Mouse (Mus musculus) mouse trophoblast stem cell (cell line): Measurements from ENCODE around the gene Stum.

Experiments used
- in situ Hi-C, 2 experiments: fragments of 300-500 bp; cut with MseI, MboI; formaldehyde crosslinking; loops; 2 replicates in 1 of 2; 3 replicates in 1 of 2; pipeline ENCODE4 v1.15.1; 2025

Stum gene

GRCm38 (mm10) chr1:180499766-180500165 lies 16.5 kb upstream of the Stum start:
- in situ Hi-C loops, result no loop called here

- in situ Hi-C loops, result no loop called here
These were observed 9.5 kb upstream of the Stum start for GRCm38 (mm10) chr1:180492777-180493176.

- in situ Hi-C loops, result loop anchor here in 1 of 2 experiments (10.0 kb wide), 1 partner anchor 51 kb away; no protein-coding TSS in a partner anchor
These were observed 2.0 kb upstream of the Stum start for GRCm38 (mm10) chr1:180485346-180485745.

GRCm38 (mm10) chr1:180482840-180483398 lies 385 bp downstream of the Stum start:
- in situ Hi-C loops, result loop anchor here (5.0 to 10.0 kb wide), 2 partner anchors 48 to 51 kb away; no protein-coding TSS in a partner anchor

GRCm38 (mm10) chr1:180481956-180482355 lies 1.3 kb downstream of the Stum start:
- in situ Hi-C loops, result loop anchor here (5.0 to 10.0 kb wide), 2 partner anchors 47 to 50 kb away; no protein-coding TSS in a partner anchor

GRCm38 (mm10) chr1:180481331-180481730 lies 2.0 kb downstream of the Stum start:
- in situ Hi-C loops, result loop anchor here (5.0 to 10.0 kb wide), 2 partner anchors 47 to 49 kb away; no protein-coding TSS in a partner anchor

- in situ Hi-C loops, result loop anchor here (5.0 to 10.0 kb wide), 2 partner anchors 46 to 48 kb away; no protein-coding TSS in a partner anchor
These were observed 3.0 kb downstream of the Stum start for GRCm38 (mm10) chr1:180480325-180480724.

- in situ Hi-C loops, result no loop called here
These were observed 9.7 kb downstream of the Stum start for GRCm38 (mm10) chr1:180473566-180473965.

- in situ Hi-C loops, result no loop called here
These were observed 15.3 kb downstream of the Stum start for GRCm38 (mm10) chr1:180468004-180468403.

GRCm38 (mm10) chr1:180465620-180466019 lies 17.7 kb downstream of the Stum start:
- in situ Hi-C loops, result no loop called here

- in situ Hi-C loops, result no loop called here
These were observed 18.9 kb downstream of the Stum start for GRCm38 (mm10) chr1:180464357-180464756.

- in situ Hi-C loops, result no loop called here
These were observed 20.3 kb downstream of the Stum start for GRCm38 (mm10) chr1:180462983-180463475.

- in situ Hi-C loops, result no loop called here
These were observed 20.9 kb downstream of the Stum start for GRCm38 (mm10) chr1:180462396-180462795.

- in situ Hi-C loops, result no loop called here
These were observed 22.6 kb downstream of the Stum start for GRCm38 (mm10) chr1:180460721-180461120.

GRCm38 (mm10) chr1:180458680-180459079 lies 24.6 kb downstream of the Stum start:
- in situ Hi-C loops, result loop anchor here (5.0 to 10.0 kb wide), 2 partner anchors 1166 to 1169 kb away; no protein-coding TSS in a partner anchor

- in situ Hi-C loops, result loop anchor here (5.0 to 10.0 kb wide), 2 partner anchors 1167 to 1169 kb away; no protein-coding TSS in a partner anchor
These were observed 25.0 kb downstream of the Stum start for GRCm38 (mm10) chr1:180458274-180458673.

GRCm38 (mm10) chr1:180449641-180450040 lies 33.7 kb downstream of the Stum start:
- in situ Hi-C loops, result loop anchor here in 1 of 2 experiments (10.0 kb wide), 1 partner anchor 1175 kb away; no protein-coding TSS in a partner anchor

GRCm38 (mm10) chr1:180444411-180444810 lies 38.9 kb downstream of the Stum start:
- in situ Hi-C loops, result no loop called here

- in situ Hi-C loops, result loop anchor here (5.0 to 10.0 kb wide), 3 partner anchors 45 to 113 kb away; partner anchors contain the start of gene Stum (in 1 of the 2)
These were observed 43.8 kb downstream of the Stum start for GRCm38 (mm10) chr1:180439496-180439895.

GRCm38 (mm10) chr1:180434925-180435324 lies 48.4 kb downstream of the Stum start:
- in situ Hi-C loops, result loop anchor here (5.0 to 10.0 kb wide), 4 partner anchors 47 to 117 kb away; partner anchors contain the start of gene Stum (in 2 of the 2)

- in situ Hi-C loops, result loop anchor here (5.0 to 10.0 kb wide), 2 partner anchors 48 to 51 kb away; partner anchors contain the start of gene Stum (in 2 of the 2)
These were observed 49.3 kb downstream of the Stum start for GRCm38 (mm10) chr1:180433796-180434566.

- in situ Hi-C loops, result loop anchor here (5.0 to 10.0 kb wide), 2 partner anchors 49 to 52 kb away; partner anchors contain the start of gene Stum (in 2 of the 2)
These were observed 50.2 kb downstream of the Stum start for GRCm38 (mm10) chr1:180433098-180433538.
